Mouse (Mus musculus) testis, adult 2 months (tissue): ENCODE results near the gene Banf2.

Source experiments
- CTCF ChIP-seq: fragments of 200-500 bp; IDR thresholded peaks from 2 replicates; pipeline ENCODE4 v1.5.1; 2012; ENCODE audit warnings: low read depth, mild to moderate bottlenecking, inconsistent platforms, low read length, moderate library complexity; ENCODE audit not compliant: control insufficient read depth, insufficient read depth, insufficient replicate concordance
- POLR2A ChIP-seq: fragments of 200-500 bp; IDR thresholded peaks from 2 replicates; pipeline ENCODE4 v1.6.1; 2012; ENCODE audit warnings: low read depth, mild to moderate bottlenecking, inconsistent platforms, low read length, moderate library complexity; ENCODE audit not compliant: control insufficient read depth

GRCm38 (mm10) chr2:144005166-144005955, 27.5 kb upstream of the Banf2 start:
- TF ChIP-seq CTCF: no peak
- TF ChIP-seq POLR2A: no peak
